Mouse (Mus musculus): ENCODE measurements around the gene Prpmp5. TPM values are rescaled to one million over a fixed set of nuclear protein-coding genes. Genes with fewer than 3 reads are reported as not detected.
"Not testable (repeated sequence)": the region's sequence is repeated elsewhere in the genome, so short reads cannot be mapped to it uniquely, and the experiment has no call there.

Prpmp5 gene
- total RNA-seq (2014; rRNA removed) (not detected in 2 replicates), polyA plus RNA-seq (2015; fragmentation: Nextera tagmentation; extraction: Ambion mirVana) (not detected in 2 replicates)

DNA sequence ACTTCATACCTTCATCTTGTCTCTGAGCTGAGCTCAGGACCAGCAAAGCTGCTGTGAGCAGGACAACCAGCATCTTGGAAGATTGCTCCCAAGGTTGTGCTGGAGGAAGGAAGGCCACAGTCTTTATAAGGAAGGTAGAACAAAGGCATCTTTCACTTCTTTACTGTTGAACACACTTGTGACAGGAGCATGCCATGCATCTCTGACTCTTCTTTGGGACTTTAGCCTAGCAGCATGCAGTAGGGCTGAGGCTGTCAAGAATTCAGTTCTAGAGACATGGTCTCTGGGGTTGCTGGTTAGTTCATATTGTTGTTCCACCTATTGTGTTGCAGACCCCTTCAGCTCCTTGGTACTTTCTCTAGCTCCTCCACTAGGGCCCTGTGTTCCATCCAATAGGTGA is at the start of gene Prpmp5:
Prpmp5 (minus strand) TSS at position 101 of the 400 bp plus-strand sequence.
- not testable (repeated sequence) for ATAC-seq; H3K9me3 ChIP-seq (ENCODE audit: low read length); DNase-seq (ENCODE audit: low spot score); H3K4me3 ChIP-seq (ENCODE audit: low read length); H3K27me3 ChIP-seq (ENCODE audit: insufficient read depth, low read length); H3K4me2 ChIP-seq (ENCODE audit: low read depth, low read length); H3K4me1 ChIP-seq (ENCODE audit: insufficient read depth, low read length); H3K36me3 ChIP-seq (ENCODE audit: insufficient read depth, low read length); H3K27ac ChIP-seq; H3K9ac ChIP-seq (replicated peaks; ENCODE audit: low read length)

- H3K36me3 ChIP-seq (ENCODE audit: insufficient read depth, low read length); H3K9ac ChIP-seq (replicated peaks; ENCODE audit: low read length); H3K4me2 ChIP-seq (ENCODE audit: low read depth, low read length); H3K27me3 ChIP-seq (ENCODE audit: insufficient read depth, low read length); H3K9me3 ChIP-seq (ENCODE audit: low read length); ATAC-seq; H3K4me3 ChIP-seq (ENCODE audit: low read length); H3K27ac ChIP-seq; DNase-seq (ENCODE audit: low spot score); H3K4me1 ChIP-seq (ENCODE audit: insufficient read depth, low read length): not testable (repeated sequence)
- WGBS = 72% methylated on average over 1 of the region's 1 CpGs
Observed at GRCm38 (mm10) chr6:132364034-132364433, 49.5 kb upstream of the Prpmp5 start, which contains the start of gene Gm8882. TSS of gene Gm8882 (minus strand) at chr6:132364134.

Other genes with a start within 250 kb of the Prpmp5 start
- not detected in 2 replicates for gene Prb1, start 104.2 kb downstream of the Prpmp5 start, total RNA-seq (2014; rRNA removed)
- not detected in 2 replicates for gene Prb1, start 104.2 kb downstream of the Prpmp5 start, polyA plus RNA-seq (2015; fragmentation: Nextera tagmentation; extraction: Ambion mirVana)
- not detected in 2 replicates for gene Gm8882, start 49.4 kb upstream of the Prpmp5 start, total RNA-seq (2014; rRNA removed)
- gene Gm8882, start 49.4 kb upstream of the Prpmp5 start, polyA plus RNA-seq (2015; fragmentation: Nextera tagmentation; extraction: Ambion mirVana) = not detected in 2 replicates